Mouse (Mus musculus) embryonic facial prominence, embryonic 11.5 days (tissue): Measurements from ENCODE around the gene Maats1. TPM values are rescaled to one million over a fixed set of nuclear protein-coding genes. Genes with fewer than 3 reads are reported as not detected.

Experiments used
- ATAC-seq: fragments of 200-750 bp; cut with Nextera tagmentation; replicated peaks from 2 replicates; pipeline ENCODE4 v1.8.0; 2017; ENCODE audit warnings: low read depth; ENCODE audit not compliant: insufficient number of reproducible peaks, low FRiP score, low TSS enrichment
- DNase-seq: peaks from one replicate; pipeline ENCODE4 v3.0.0-alpha.2; 2015; ENCODE audit warnings: low spot score
- H3K27ac ChIP-seq: fragments of 300-500 bp; sonication (generic); replicated peaks from 2 replicates; pipeline ENCODE4 v1.5.1; 2014; ENCODE audit warnings: mild to moderate bottlenecking, low read depth, low read length, control low read depth
- H3K27me3 ChIP-seq: fragments of 300-500 bp; sonication (generic); 2 replicates; pipeline ENCODE4 v1.6.1; 2014; ENCODE audit warnings: mild to moderate bottlenecking, low read length, moderate library complexity, mixed read lengths; ENCODE audit not compliant: control insufficient read depth, insufficient read depth
- H3K36me3 ChIP-seq: fragments of 300-500 bp; sonication (generic); replicated peaks from 2 replicates; pipeline ENCODE4 v1.6.1; 2014; ENCODE audit warnings: low read depth, mild to moderate bottlenecking, low read length, moderate library complexity, mixed read lengths; ENCODE audit not compliant: control insufficient read depth, insufficient read depth
- H3K4me1 ChIP-seq: fragments of 300-500 bp; sonication (generic); 2 replicates; pipeline ENCODE4 v1.6.1; 2014; ENCODE audit warnings: low read length, mixed read lengths; ENCODE audit not compliant: control insufficient read depth, insufficient read depth
- H3K4me2 ChIP-seq: fragments of 300-500 bp; sonication (generic); 2 replicates; pipeline ENCODE4 v1.6.1; 2014; ENCODE audit warnings: low read depth, mild to moderate bottlenecking, control low read depth, low read length, moderate library complexity
- H3K4me3 ChIP-seq: fragments of 300-500 bp; sonication (generic); 2 replicates; pipeline ENCODE4 v1.5.1; 2014; ENCODE audit warnings: low read depth, low read length, control low read depth
- H3K9ac ChIP-seq: fragments of 300-500 bp; sonication (generic); replicated peaks from 2 replicates; pipeline ENCODE4 v1.6.1; 2014; ENCODE audit warnings: mild to moderate bottlenecking, control low read depth, low read length
- H3K9me3 ChIP-seq: fragments of 300-500 bp; sonication (generic); replicated peaks from 2 replicates; pipeline ENCODE4 v1.6.1; 2016; ENCODE audit warnings: mild to moderate bottlenecking, low read length, inconsistent platforms, mixed read lengths; ENCODE audit not compliant: control insufficient read depth
- WGBS: fragments of 180-500 bp; shearing (Covaris S2); extraction: QIAGEN DNeasy Blood & Tissue Kit; methylation state at CpG from one replicate; pipeline ENCODE4 v1.1.7; 2014; 5-methylcytosine and 5-hydroxymethylcytosine counted together
- polyA plus RNA-seq: library from polyadenylated mRNA; unstranded; fragments of >200 nt; fragmentation: Nextera tagmentation; extraction: Ambion mirVana; gene quantifications from 2 replicates; pipeline ENCODE4 v1.2.1, GENCODE M21; 2014

The Maats1 gene
- polyA plus RNA-seq, 1 experiment from 2014 or later: 0.13 TPM

DNA sequence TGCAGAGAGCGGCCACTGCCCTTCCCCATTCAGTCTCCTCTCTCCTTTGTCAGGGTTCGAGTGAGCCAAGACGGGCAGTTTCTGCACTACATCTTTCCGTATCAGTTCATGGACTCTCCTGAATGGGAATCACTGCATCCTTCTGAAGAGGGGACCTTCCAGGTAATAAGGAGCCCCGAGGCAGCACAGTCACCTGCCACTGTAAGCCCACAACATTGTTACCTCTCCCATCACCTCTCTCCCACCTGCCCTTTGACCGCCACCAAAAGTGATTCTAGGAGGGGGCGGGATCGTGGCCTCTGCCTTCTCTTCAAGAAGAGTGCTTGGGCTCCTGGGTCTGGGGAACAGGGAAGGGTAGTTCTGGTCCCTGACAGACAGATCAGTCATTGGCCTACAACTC is 27.5 kb upstream of the Maats1 start:
- ATAC-seq (no peak), DNase-seq (no peak)
- WGBS: 90% methylated on average over 8 of the region's 8 CpGs

DNA sequence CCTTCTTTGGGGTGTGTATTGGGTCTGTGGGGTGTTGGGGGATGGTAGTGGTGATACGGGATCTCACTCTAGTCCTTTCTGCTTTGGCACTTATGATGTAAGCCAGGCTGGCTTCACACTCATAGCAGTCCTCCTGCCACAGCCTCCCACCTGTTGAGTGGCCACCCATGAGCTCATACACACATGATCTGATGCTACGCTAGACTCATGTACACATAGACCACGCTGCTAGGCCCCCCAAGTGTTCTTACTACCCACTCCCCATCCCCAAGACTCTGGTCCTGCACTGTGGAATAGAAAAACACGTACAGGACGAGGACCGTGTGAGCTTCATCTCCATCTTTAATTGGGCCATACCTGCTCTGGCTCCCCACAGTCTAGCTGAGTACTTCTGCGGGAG is 27.1 kb upstream of the Maats1 start:
- Histone ChIP-seq H3K27ac (no peak overlapping the region), H3K4me3 (no peak overlapping the region), H3K36me3 (no peaks in the 10 kb centered on the region), H3K9ac (no peak overlapping the region), H3K4me2 (no peak overlapping the region), H3K4me1 (no peaks in the 10 kb centered on the region), H3K9me3 (no peaks in the 10 kb centered on the region), H3K27me3 (no peaks in the 10 kb centered on the region)
- ATAC-seq (no peak), DNase-seq (no peak)
- WGBS: 83% methylated on average over 7 of the region's 7 CpGs

More for the DNA sequence above, 27.5 kb upstream of the Maats1 start:
- Histone ChIP-seq H3K27ac (no peak overlapping the region), H3K4me1 (no peaks in the 10 kb centered on the region), H3K27me3 (no peaks in the 10 kb centered on the region), H3K4me2 (no peak overlapping the region), H3K9me3 (no peaks in the 10 kb centered on the region), H3K4me3 (no peak overlapping the region), H3K36me3 (no peaks in the 10 kb centered on the region), H3K9ac (no peak overlapping the region)

DNA sequence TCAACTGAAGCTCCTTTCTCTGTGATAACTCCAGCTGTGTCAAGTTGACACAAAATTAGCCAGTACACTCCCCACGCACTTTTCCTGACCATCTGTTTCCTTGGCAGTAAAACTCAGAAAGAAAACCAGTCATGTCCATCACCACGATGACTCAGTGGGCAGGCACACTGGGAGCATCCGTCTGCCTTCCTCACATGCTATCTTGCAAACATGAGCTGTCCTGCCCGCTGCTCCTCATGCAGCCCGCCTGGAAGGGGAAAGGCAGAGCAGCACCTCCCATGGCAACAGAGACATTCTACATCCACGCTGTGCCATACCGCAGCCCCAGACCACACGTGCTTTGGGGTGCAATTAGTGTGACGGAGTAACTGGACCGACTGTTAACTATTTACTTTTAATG is 26.4 kb upstream of the Maats1 start:
- no peaks in the 10 kb centered on the region for H3K27me3 ChIP-seq
- ATAC-seq: no peak

DNA sequence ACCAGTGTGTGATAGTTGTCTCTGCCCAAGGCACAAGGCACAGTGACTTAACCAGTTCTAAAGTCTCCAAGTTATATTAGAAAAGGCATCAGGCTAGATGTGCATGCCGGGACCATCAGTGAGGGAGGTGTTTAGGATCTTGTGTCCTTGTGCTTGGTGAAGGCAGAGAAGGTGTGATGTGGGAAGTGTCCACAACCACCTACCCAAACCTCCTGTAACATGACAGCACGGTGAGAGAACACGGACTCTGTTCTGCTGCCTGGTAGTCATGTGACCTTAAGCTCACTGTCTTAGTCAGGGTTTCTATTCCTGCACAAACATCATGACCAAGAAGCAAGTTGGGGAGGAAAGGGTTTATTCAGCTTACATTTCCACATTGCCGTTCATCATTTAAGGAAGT is 24.3 kb upstream of the Maats1 start:
- no peak for DNase-seq
- Histone ChIP-seq H3K9me3 (no peaks in the 10 kb centered on the region), H3K27me3 (no peaks in the 10 kb centered on the region), H3K4me2 (no peak overlapping the region), H3K9ac (no peak overlapping the region), H3K4me1 (no peaks in the 10 kb centered on the region; the same call in 1 of the 2 replicates), H3K4me3 (no peak overlapping the region), H3K36me3 (no peaks in the 10 kb centered on the region), H3K27ac (no peak overlapping the region)
- ATAC-seq: no peak
- 86% methylated on average over 4 of the region's 4 CpGs for WGBS

More for the DNA sequence above, 26.4 kb upstream of the Maats1 start:
- Histone ChIP-seq H3K36me3 (no peaks in the 10 kb centered on the region), H3K4me1 (no peaks in the 10 kb centered on the region), H3K4me3 (no peak overlapping the region), H3K9me3 (no peaks in the 10 kb centered on the region), H3K27ac (no peak overlapping the region), H3K9ac (no peak overlapping the region), H3K4me2 (no peak overlapping the region)
- no peak for DNase-seq
- WGBS: 66% methylated on average over 10 of the region's 10 CpGs

DNA sequence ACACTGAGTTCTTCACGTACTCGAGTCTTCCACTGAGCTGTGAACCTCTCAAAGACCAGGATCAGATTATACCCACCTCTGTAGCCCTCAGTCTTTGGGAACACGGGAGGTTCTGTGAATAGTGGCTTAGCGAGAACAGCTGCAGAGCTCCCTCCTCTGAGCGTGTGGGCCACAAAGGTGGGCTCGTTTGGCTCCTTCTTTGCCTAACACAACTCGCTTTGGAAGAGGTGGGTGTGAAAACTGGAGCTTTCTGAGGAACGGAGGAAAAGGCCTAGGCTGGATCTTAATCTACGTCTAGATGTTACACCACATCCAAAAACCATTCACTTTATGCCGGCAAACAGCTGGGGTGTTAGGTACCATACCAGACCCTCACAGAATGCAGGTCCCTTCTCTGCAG is 23.4 kb upstream of the Maats1 start:
- H3K4me3 ChIP-seq: no peak overlapping the region
- WGBS: 88% methylated on average over 10 of the region's 10 CpGs
- no peaks in the 10 kb centered on the region; the same call in 1 of the 2 replicates for H3K4me1 ChIP-seq
- no peaks in the 10 kb centered on the region for H3K36me3 ChIP-seq
- no peaks in the 10 kb centered on the region for H3K9me3 ChIP-seq
- H3K27ac ChIP-seq: no peak overlapping the region
- ATAC-seq (no peak), DNase-seq (no peak)
- H3K9ac ChIP-seq: no peak overlapping the region
- H3K4me2 ChIP-seq: no peak overlapping the region
- H3K27me3 ChIP-seq: no peaks in the 10 kb centered on the region

DNA sequence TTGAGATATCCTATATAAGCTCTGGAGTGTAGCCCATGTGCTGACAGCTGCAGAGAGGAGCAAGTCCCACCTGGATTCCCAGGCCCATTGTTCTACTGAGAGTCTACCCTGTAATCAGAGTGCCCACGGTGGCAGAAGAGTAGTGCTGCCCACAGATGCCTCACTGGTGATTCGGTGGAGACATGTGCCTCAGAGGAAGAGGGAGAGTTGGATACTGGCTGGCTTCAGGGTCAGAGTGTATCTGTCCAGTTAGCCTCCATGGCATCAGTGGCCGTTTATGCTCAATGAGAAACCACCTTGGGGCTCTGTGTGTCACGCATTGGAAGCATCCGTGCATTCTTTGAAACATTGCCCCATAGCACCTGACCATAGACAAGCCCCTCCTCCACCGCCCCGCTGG is 21.7 kb upstream of the Maats1 start:
- ATAC-seq: no peak
- 90% methylated on average over 7 of the region's 7 CpGs for WGBS
- no peak overlapping the region for H3K27ac ChIP-seq
- H3K4me2 ChIP-seq: no peak overlapping the region
- H3K4me3 ChIP-seq: no peak overlapping the region
- H3K27me3 ChIP-seq: no peaks in the 10 kb centered on the region
- H3K9me3 ChIP-seq: no peaks in the 10 kb centered on the region
- H3K9ac ChIP-seq: no peak overlapping the region
- no peaks in the 10 kb centered on the region for H3K36me3 ChIP-seq
- DNase-seq: no peak
- no peaks in the 10 kb centered on the region; the same call in 1 of the 2 replicates for H3K4me1 ChIP-seq

DNA sequence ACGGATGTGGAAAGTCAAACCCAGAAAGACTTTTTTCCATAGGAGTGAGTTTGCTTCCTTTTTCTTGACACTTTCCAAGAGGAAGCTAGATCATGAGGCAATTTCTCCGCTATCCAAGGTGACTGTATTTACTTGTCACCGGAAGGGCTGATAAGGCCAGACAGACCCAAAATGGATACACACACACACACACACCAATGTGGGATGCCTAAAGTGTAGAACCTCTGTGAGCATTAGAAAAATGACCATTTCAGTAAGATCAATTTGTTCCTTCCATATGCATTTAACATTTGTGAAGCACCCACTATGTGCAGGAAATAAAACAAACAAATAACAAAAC is 21.3 kb upstream of the Maats1 start:
- no peak for ATAC-seq
- H3K36me3 ChIP-seq: no peaks in the 10 kb centered on the region
- no peak overlapping the region for H3K4me3 ChIP-seq
- H3K27ac ChIP-seq: no peak overlapping the region
- no peak for DNase-seq
- H3K4me2 ChIP-seq: no peak overlapping the region
- no peaks in the 10 kb centered on the region for H3K9me3 ChIP-seq
- H3K9ac ChIP-seq: no peak overlapping the region
- no peaks in the 10 kb centered on the region; the same call in 1 of the 2 replicates for H3K4me1 ChIP-seq
- H3K27me3 ChIP-seq: no peaks in the 10 kb centered on the region
- WGBS: 76% methylated on average over 3 of the region's 3 CpGs

DNA sequence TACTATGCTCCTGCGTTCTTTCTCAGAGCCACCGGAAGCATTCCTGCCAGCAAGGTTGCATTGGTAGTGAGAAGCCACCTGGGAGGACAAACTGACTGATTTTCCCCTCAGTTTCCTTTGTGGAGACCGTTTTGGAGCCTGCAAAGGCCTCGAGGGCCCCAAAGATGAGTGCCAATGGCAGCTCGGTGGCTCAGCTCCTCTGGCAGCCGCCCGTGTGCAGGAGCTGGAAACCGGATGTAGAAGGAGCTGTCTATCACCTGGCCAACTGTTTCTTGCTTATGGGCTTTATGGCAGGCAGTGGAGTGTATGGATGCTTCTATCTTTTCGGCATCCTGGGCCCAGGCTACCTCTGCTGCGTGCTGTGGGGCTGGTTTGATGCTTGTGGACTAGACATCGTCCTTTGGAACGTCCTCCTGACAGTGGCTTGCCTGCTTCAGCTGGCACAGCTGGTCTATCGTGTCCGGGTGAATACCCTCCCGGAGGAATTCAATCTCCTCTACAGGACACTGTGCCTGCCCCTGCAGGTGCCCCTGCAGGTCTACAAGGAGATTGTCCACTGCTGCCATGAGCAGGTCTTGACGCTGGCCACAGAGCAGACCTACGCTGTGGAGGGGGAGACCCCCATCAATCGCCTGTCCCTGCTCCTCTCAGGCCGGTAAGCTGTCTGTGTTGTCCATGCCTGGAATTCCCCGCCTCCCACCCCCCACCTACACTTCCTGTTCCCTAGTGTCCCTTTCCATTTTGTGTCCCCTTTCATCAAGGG is 20.7 kb upstream of the Maats1 start:
- DNase-seq (no peak), ATAC-seq (no peak)
- H3K4me3 ChIP-seq: no peak overlapping the region
- H3K4me1 ChIP-seq: no peaks in the 10 kb centered on the region; the same call in 1 of the 2 replicates
- H3K4me2 ChIP-seq: no peak overlapping the region; the same call in 1 of the 2 replicates
- no peaks in the 10 kb centered on the region for H3K9me3 ChIP-seq
- H3K27me3 ChIP-seq: no peaks in the 10 kb centered on the region
- H3K27ac ChIP-seq: no peak overlapping the region
- H3K9ac ChIP-seq: no peak overlapping the region
- H3K36me3 ChIP-seq: no peaks in the 10 kb centered on the region
- WGBS: 80% methylated on average over 20 of the region's 20 CpGs
